Mouse (Mus musculus) embryonic facial prominence, embryonic 15.5 days (tissue): ENCODE data around the gene Sorbs2. TPM values are rescaled to one million over a fixed set of nuclear protein-coding genes. Genes with fewer than 3 reads are reported as not detected.

Experiments
- ATAC-seq: fragments of 200-750 bp; cut with Nextera tagmentation; 2 replicates; pipeline ENCODE4 v1.8.0; 2017; ENCODE audit warnings: low read depth, moderate TSS enrichment; ENCODE audit not compliant: insufficient number of reproducible peaks, low FRiP score, low TSS enrichment
- H3K27ac ChIP-seq: fragments of 300-500 bp; sonication (generic); replicated peaks from 2 replicates; pipeline ENCODE4 v1.5.1; 2015; ENCODE audit warnings: mild to moderate bottlenecking, inconsistent platforms
- H3K27me3 ChIP-seq: fragments of 300-500 bp; sonication (generic); 2 replicates; pipeline ENCODE4 v1.6.1; 2015; ENCODE audit warnings: inconsistent platforms
- H3K36me3 ChIP-seq: fragments of 300-500 bp; sonication (generic); 2 replicates; pipeline ENCODE4 v1.6.1; 2015; ENCODE audit warnings: mild to moderate bottlenecking, inconsistent platforms
- H3K4me1 ChIP-seq: fragments of 300-500 bp; sonication (generic); 2 replicates; pipeline ENCODE4 v1.6.1; 2015; ENCODE audit warnings: inconsistent platforms
- H3K4me2 ChIP-seq: fragments of 300-500 bp; sonication (generic); replicated peaks from 2 replicates; pipeline ENCODE4 v1.6.1; 2015; ENCODE audit warnings: mild to moderate bottlenecking, inconsistent platforms
- H3K4me3 ChIP-seq: fragments of 300-500 bp; sonication (generic); replicated peaks from 2 replicates; pipeline ENCODE4 v1.5.1; 2015; ENCODE audit warnings: mild to moderate bottlenecking, inconsistent platforms
- H3K9ac ChIP-seq: fragments of 300-500 bp; sonication (generic); 2 replicates; pipeline ENCODE4 v1.6.1; 2015; ENCODE audit warnings: inconsistent platforms
- H3K9me3 ChIP-seq: fragments of 300-500 bp; sonication (generic); replicated peaks from 2 replicates; pipeline ENCODE4 v1.6.1; 2016; ENCODE audit warnings: inconsistent platforms
- WGBS: fragments of 180-500 bp; shearing (Covaris S2); methylation state at CpG from one replicate; pipeline ENCODE4 v1.1.7; 2015; 5-methylcytosine and 5-hydroxymethylcytosine counted together
- polyA plus RNA-seq: library from polyadenylated mRNA; unstranded; fragments of >200 nt; fragmentation: Nextera tagmentation; extraction: Ambion mirVana; gene quantifications from 2 replicates; pipeline ENCODE4 v1.2.1, GENCODE M21; 2015

Sorbs2 gene
- polyA plus RNA-seq, 1 experiment from 2014 or later: 22.3 TPM

DNA sequence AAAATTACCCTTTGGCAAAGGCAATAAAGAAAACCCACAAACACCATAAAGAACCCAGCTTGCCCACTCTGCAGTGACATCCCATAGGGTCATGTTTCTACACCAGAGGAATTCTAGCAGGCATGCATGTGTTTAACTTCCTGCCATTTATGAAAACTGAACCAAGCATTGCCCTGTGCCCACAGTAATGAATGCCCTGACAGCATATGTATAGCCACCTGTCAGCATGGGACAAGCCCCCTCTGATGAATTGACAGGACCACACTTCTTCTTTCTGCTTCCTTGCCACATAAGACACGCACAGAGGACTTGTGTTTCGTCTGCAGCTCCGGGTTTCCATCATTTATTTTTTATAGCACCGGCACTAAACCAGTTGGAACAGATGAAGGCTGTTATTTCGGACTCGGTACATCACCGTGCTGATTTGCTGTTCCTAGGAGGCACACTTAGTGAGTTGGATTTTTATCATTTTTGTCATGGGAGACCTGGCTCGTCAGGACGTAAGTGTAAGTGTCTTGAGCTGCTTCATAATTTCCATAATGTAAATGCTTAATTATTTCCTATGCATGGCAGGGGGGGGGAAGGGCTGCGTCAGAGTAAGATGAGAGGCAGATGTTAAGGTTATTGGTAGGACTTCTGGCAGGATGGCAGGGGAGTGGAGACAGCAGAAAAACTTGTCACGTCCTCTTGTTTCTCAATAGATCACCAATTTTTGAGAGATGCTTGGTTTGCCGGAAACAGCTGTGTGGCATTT lies 180.5 kb downstream of the Sorbs2 start:
- H3K4me1 ChIP-seq: peaks cover 10% of the 10 kb centered on the region
- H3K36me3 ChIP-seq: no peaks in the 10 kb centered on the region
- no peak overlapping the region for H3K4me3 ChIP-seq
- WGBS: 41% methylated on average over 12 of the region's 12 CpGs
- H3K9me3 ChIP-seq: no peaks in the 10 kb centered on the region
- H3K9ac ChIP-seq: no peak overlapping the region
- ATAC-seq: peak; percentile 34; the same call in 1 of the 2 replicates
- no peak overlapping the region for H3K27ac ChIP-seq
- no peaks in the 10 kb centered on the region for H3K27me3 ChIP-seq
- H3K4me2 ChIP-seq: no peak overlapping the region

DNA sequence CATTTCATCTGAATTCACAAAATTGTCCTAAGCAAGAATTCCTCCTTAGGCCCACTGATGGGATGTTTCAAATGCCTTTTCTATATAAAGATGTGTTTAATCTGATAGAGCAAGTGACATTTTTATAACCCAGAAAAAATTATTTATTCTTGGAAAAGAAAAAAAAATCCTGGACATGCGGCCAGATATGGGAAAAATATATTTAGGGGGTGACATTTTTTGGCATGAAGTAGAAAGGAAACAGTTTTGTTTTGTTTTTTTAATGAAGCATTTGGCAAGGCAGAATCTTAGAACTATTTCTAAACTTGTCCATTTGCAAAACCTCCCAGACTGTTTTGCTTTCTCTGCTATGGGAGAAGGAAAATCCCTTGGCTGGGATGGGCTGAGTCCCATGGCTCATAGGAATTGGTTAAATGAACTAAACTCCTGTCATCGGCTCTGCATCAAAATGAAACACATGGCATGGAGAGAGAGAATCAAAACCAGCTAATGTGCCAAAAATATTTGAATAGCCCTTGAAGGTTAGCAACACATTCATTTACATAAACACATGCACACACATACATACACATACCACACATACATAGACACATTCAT lies 182.1 kb downstream of the Sorbs2 start:
- Histone ChIP-seq H3K27me3 (no peaks in the 10 kb centered on the region), H3K4me3 (no peak overlapping the region), H3K4me1 (peaks cover 10% of the 10 kb centered on the region), H3K4me2 (no peak overlapping the region), H3K36me3 (no peaks in the 10 kb centered on the region), H3K27ac (no peak overlapping the region), H3K9ac (no peak overlapping the region), H3K9me3 (no peaks in the 10 kb centered on the region)
- no peak for ATAC-seq
- 49% methylated on average over 2 of the region's 2 CpGs for WGBS

DNA sequence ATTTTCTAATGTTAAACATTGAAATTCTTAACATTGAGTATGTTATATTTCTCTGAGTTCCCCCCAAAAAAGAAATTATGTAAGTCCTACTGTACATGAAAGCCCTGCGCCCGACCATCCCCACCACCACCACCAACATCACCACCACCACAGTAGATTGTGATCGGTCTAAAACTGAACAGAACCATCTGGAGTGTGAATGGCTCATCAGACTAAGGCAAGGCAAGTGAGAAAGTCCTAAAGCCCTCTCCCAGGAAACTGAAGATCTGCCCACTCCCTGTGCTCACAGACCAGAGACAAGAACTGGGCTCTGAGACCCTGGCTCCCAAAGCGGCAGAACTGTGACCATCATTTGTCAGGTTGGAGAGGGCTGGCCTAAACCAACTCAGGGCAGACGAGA lies 192.5 kb downstream of the Sorbs2 start:
- Histone ChIP-seq H3K9ac (no peak overlapping the region), H3K36me3 (no peaks in the 10 kb centered on the region), H3K27me3 (no peaks in the 10 kb centered on the region), H3K4me3 (no peak overlapping the region), H3K27ac (no peak overlapping the region), H3K4me2 (no peak overlapping the region), H3K4me1 (0 out of 2 replicates have a peak, but pooled peaks cover 4% of the 10 kb centered on the region), H3K9me3 (no peaks in the 10 kb centered on the region)
- 84% methylated on average over 5 of the region's 5 CpGs for WGBS
- ATAC-seq: no peak

DNA sequence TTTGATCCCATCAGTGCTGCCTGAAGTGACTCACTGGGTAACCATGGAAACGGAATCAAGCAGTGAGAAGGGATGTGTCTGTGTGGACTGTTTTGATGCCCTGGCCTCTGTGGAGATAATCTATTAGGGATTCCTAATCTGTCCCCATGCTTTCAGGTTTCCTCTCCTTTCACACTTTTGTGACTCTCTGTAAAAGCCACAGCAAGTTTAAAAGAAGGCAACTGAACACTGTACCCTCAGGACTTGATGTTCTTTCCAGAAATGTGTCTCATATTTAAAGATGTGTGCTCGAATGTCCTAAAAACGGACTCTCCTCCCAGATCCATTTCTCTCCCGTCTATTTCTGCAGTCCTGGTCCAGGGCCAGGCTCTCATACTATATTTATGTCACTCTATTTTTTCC lies 196.1 kb downstream of the Sorbs2 start:
- 0 out of 2 replicates have a peak, but pooled peaks cover 4% of the 10 kb centered on the region for H3K4me1 ChIP-seq
- ATAC-seq: no peak

DNA sequence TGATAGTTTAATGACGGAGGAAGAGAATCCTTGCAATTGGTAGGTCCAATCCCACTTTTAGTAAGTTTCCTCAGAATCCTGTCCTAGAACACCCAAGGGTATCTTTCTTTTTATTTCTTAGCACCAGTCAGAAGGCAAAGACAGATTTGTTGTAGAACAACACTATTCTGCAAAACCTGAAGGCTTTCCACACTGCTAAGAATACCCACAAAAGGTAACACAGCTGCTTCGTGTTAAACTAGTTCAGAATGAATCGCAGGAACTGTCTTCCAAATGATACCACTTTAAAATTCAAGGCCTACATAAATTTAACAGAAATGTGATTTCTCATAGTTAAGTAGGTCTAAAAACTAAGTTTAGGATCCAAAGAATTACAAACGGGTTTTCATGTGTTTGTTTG lies 201.5 kb downstream of the Sorbs2 start:
- WGBS: 67% methylated on average over 4 of the region's 4 CpGs
- no peak overlapping the region for H3K27ac ChIP-seq
- H3K4me2 ChIP-seq: no peak overlapping the region
- no peak overlapping the region for H3K4me3 ChIP-seq
- no peaks in the 10 kb centered on the region for H3K36me3 ChIP-seq
- H3K9me3 ChIP-seq: no peaks in the 10 kb centered on the region
- no peak for ATAC-seq
- H3K27me3 ChIP-seq: no peaks in the 10 kb centered on the region
- H3K4me1 ChIP-seq: no peaks in the 10 kb centered on the region
- H3K9ac ChIP-seq: no peak overlapping the region

More for the DNA sequence above, 196.1 kb downstream of the Sorbs2 start:
- no peak overlapping the region for H3K9ac ChIP-seq
- H3K4me2 ChIP-seq: no peak overlapping the region
- no peak overlapping the region for H3K27ac ChIP-seq
- no peaks in the 10 kb centered on the region for H3K36me3 ChIP-seq
- WGBS: 46% methylated on average over 4 of the region's 4 CpGs
- no peaks in the 10 kb centered on the region for H3K27me3 ChIP-seq
- no peaks in the 10 kb centered on the region for H3K9me3 ChIP-seq
- no peak overlapping the region for H3K4me3 ChIP-seq

DNA sequence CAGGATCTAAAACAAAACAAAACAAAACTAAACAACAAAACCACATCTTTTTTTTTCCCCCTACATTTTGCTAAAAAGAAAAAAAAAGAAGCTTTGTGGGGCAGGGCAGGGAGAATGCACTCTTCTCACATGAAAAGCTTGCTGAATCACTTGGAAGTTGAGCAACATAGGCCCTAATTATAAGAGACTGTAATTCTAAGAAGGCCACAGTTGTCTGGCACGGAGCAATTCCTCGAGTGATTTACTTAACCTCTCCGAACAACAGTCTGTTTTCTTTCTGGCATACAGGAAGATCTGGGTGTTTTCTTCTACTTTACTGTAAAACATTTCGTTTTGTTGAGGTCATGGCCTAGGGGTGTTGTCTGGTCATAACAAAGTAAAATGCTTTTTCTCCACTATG lies 202.1 kb downstream of the Sorbs2 start:
- Histone ChIP-seq H3K4me3 (no peak overlapping the region), H3K4me1 (no peaks in the 10 kb centered on the region), H3K27me3 (no peaks in the 10 kb centered on the region), H3K9me3 (no peaks in the 10 kb centered on the region), H3K27ac (no peak overlapping the region), H3K36me3 (no peaks in the 10 kb centered on the region), H3K4me2 (no peak overlapping the region), H3K9ac (no peak overlapping the region)
- 48% methylated on average over 4 of the region's 4 CpGs for WGBS
- no peak for ATAC-seq

DNA sequence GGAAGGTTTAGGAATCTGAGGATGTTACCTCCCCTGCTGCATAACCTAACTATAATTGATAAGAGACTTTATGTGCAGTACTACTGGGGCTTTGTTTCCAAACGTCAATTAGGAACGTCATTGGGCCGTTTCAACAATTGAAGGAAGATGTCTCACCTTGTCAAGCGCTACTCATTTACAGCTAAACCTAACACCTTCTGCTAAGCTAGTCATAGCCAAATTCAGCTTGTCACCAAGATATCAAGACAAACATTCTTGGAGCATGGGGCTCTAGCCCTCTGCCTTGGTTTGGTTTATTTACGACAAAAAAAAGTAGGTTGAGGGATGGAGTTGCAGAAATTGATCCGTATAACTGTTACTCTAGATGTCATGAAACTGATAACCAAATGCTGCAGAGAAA lies 205.0 kb downstream of the Sorbs2 start:
- no peak for ATAC-seq
- no peak overlapping the region for H3K27ac ChIP-seq
- H3K4me1 ChIP-seq: no peaks in the 10 kb centered on the region
- no peaks in the 10 kb centered on the region for H3K9me3 ChIP-seq
- WGBS: 88% methylated on average over 6 of the region's 6 CpGs
- no peaks in the 10 kb centered on the region for H3K36me3 ChIP-seq
- no peak overlapping the region for H3K4me2 ChIP-seq
- H3K27me3 ChIP-seq: no peaks in the 10 kb centered on the region
- H3K4me3 ChIP-seq: no peak overlapping the region
- no peak overlapping the region for H3K9ac ChIP-seq

DNA sequence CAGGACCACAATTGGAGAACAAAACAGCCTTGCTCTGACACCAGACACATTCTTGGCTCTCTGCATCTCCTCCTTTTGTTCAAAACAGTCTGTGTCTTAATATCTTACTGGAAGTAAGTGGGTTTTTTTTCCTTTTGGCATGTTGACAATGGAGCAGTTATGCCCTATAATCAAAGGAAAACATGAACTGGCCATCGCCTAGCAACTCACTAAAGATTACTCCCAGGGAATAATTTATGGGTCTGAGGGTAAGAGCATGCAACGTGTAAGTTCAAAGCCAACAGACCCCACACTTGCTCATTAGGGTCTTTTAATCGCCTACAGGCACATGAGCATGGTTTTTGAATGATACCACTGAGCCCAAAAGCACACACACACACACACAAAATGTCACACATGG lies 207.2 kb downstream of the Sorbs2 start:
- no peak overlapping the region for H3K4me2 ChIP-seq
- WGBS: 40% methylated on average over 3 of the region's 3 CpGs
- no peaks in the 10 kb centered on the region for H3K27me3 ChIP-seq
- H3K36me3 ChIP-seq: no peaks in the 10 kb centered on the region
- no peak overlapping the region for H3K4me3 ChIP-seq
- H3K9ac ChIP-seq: no peak overlapping the region
- H3K27ac ChIP-seq: no peak overlapping the region
- no peaks in the 10 kb centered on the region for H3K4me1 ChIP-seq
- H3K9me3 ChIP-seq: no peaks in the 10 kb centered on the region
- ATAC-seq: no peak

DNA sequence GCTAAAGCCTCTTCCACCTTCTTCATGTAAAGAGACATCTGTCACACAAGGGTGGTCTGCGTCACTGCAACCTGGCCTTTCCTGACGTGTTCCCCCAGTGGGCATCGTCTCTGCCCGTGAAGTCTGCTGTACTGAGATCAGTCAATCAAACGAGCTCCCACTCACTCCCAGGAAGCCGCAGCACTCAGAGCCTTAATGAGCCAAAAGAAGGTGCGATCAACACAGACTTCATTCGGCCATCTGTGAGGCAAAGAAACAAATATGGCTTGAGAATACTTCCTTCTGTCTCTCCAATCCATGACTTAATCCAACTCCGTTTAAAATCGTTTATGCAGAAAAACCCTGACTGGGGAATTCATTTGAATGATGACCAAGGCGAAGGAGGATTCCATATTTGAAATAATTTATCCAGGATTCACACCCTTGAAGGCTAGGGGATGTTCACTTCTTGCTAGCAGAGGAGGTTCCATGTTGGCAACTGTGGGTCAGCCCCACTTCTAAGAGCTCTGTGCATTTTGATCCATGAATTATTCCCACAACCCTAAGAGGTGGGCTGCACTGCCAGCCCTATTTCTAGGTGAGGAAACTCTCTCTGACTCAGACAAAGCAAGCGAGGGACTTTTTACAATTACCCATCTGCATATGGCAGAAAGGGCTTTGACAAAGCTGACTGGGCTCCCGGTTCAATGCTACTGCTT lies 207.9 kb downstream of the Sorbs2 start:
- no peaks in the 10 kb centered on the region for H3K4me1 ChIP-seq
- no peaks in the 10 kb centered on the region for H3K9me3 ChIP-seq
- no peaks in the 10 kb centered on the region for H3K36me3 ChIP-seq
- H3K9ac ChIP-seq: no peak overlapping the region
- no peak overlapping the region for H3K4me2 ChIP-seq
- WGBS: 82% methylated on average over 13 of the region's 13 CpGs
- H3K27me3 ChIP-seq: no peaks in the 10 kb centered on the region
- no peak for ATAC-seq
- no peak overlapping the region for H3K27ac ChIP-seq
- H3K4me3 ChIP-seq: no peak overlapping the region

DNA sequence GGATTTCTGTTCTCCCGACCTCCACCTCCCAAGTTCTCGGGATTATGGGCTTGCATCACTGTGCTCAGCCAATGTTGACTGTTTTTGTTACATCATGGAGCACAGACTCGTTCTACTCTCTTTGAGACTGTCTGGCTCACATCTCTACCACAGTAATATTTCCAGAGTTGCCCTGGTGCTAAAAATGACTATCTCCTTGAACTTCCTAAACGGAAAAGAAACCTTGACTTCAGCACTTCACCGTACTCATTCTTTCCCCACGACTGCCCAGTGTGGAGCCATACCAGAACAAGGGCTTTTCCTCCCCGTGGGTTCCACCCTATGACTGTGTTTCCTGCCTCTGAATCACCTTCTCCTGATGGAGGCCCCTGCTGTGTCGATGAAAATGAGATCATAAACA lies 212.2 kb downstream of the Sorbs2 start:
- ATAC-seq: no peak
- 68% methylated on average over 8 of the region's 8 CpGs for WGBS
- Histone ChIP-seq H3K9ac (no peak overlapping the region), H3K27ac (no peak overlapping the region), H3K4me1 (no peaks in the 10 kb centered on the region), H3K9me3 (no peaks in the 10 kb centered on the region), H3K36me3 (no peaks in the 10 kb centered on the region), H3K4me2 (no peak overlapping the region), H3K27me3 (no peaks in the 10 kb centered on the region), H3K4me3 (no peak overlapping the region)

DNA sequence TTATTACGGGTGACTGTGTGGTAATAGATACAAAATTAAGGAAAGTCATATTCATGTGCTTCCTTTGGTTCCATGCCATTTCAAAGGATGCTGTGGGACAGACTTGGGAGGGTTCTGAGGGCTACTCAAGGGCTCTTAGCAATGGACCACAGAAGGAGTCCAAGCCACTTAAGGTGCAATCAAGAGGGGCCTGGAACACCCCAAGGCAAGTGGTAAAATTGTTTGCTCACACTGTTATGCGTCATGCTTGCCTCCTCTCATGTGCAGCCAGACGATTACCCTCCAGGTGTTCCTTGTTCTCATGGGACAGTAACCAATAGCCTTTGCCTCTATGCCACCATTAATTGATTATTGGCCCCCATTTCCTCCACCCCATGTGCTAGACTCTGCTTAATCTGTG lies 216.6 kb downstream of the Sorbs2 start:
- H3K4me2 ChIP-seq: no peak overlapping the region
- 85% methylated on average over 3 of the region's 3 CpGs for WGBS
- H3K4me3 ChIP-seq: no peak overlapping the region
- H3K36me3 ChIP-seq: no peaks in the 10 kb centered on the region
- H3K27me3 ChIP-seq: no peaks in the 10 kb centered on the region
- no peaks in the 10 kb centered on the region for H3K9me3 ChIP-seq
- H3K4me1 ChIP-seq: no peaks in the 10 kb centered on the region
- no peak overlapping the region for H3K27ac ChIP-seq
- ATAC-seq: no peak
- H3K9ac ChIP-seq: no peak overlapping the region
